23 mouse cellular contexts compared by ENCODE assay signal in genomic region chr15:91917877-91918276, GRCm38 (mm10).
DNase-seq lines count a peak whose midpoint lies in the region; ATAC-seq and TF ChIP-seq lines count a peak whose summit lies in the region.
"Had no signal": no experiment of that assay in that cellular context is flagged by ENCODE, and none has a peak within 500 bp of the region (broad histone marks: within the 10 kb centered on the region; RNA-seq: fewer than 3 reads in every experiment).

No protein-coding gene starts in this region.

- TF ChIP-seq POLR2A in cerebellum, adult 2 months (IDR thresholded peaks at IDR 0.05; ENCODE audit: borderline replicate concordance, insufficient read depth, low read length) = no peak

- no peak overlapping the region for H3K9ac ChIP-seq in intestine, postnatal 0 days (ENCODE audit: low read depth, low read length)
- H3K9ac ChIP-seq: limb, embryonic 13.5 days; liver, embryonic 14.5 days; lung, embryonic 15.5 days; midbrain, embryonic 12.5 days had no signal

- no peak for ATAC-seq in intestine, postnatal 0 days
- ATAC-seq: CD4-positive, CD25-positive, alpha-beta regulatory T cell, adult 4 months; hindbrain, embryonic 16.5 days had no signal

- no peak overlapping the region for H3K4me2 ChIP-seq in intestine, postnatal 0 days (replicated peaks; ENCODE audit: low read depth)
- H3K4me2 ChIP-seq: limb, embryonic 13.5 days; lung, embryonic 15.5 days; midbrain, embryonic 12.5 days had no signal

- TF ChIP-seq CTCF in cerebellum, adult 2 months (IDR thresholded peaks at IDR 0.05; ENCODE audit: borderline replicate concordance, insufficient read depth, low read depth, low read length) = no peak
- no peak for TF ChIP-seq CTCF in intestine, postnatal 0 days (IDR thresholded peaks at IDR 0.05; ENCODE audit: low read depth)

- no peak overlapping the region for H3K27ac ChIP-seq in cerebellum, adult 2 months (ENCODE audit: insufficient read depth, low read length)
- no peak overlapping the region for H3K27ac ChIP-seq in intestine, postnatal 0 days (ENCODE audit: low read depth, low read length)
- H3K27ac ChIP-seq: kidney, postnatal 0 days; limb, embryonic 13.5 days; liver, embryonic 14.5 days; lung, embryonic 15.5 days; macrophage; midbrain, embryonic 12.5 days had no signal

- no peaks in the 10 kb centered on the region for H3K27me3 ChIP-seq in cerebellum, adult 2 months (ENCODE audit: control insufficient read depth, insufficient read depth, low read length)
- H3K27me3 ChIP-seq in intestine, postnatal 0 days (replicated peaks; ENCODE audit: control insufficient read depth, insufficient read depth, low read length) = no peaks in the 10 kb centered on the region
- H3K27me3 ChIP-seq: limb, embryonic 13.5 days; lung, embryonic 15.5 days; midbrain, embryonic 12.5 days had no signal

- H3K9me3 ChIP-seq in intestine, postnatal 0 days (ENCODE audit: control insufficient read depth) = no peaks in the 10 kb centered on the region
- H3K9me3 ChIP-seq: limb, embryonic 13.5 days; lung, embryonic 15.5 days; midbrain, embryonic 12.5 days had no signal

- H3K36me3 ChIP-seq in intestine, postnatal 0 days (ENCODE audit: control insufficient read depth, insufficient read depth) = no peaks in the 10 kb centered on the region
- H3K36me3 ChIP-seq: limb, embryonic 13.5 days; lung, embryonic 15.5 days; midbrain, embryonic 12.5 days had no signal

- 49% methylated on average over 4 of the region's 4 CpGs for WGBS in cerebellum, adult 2 months
- WGBS in intestine, postnatal 0 days = 66% methylated on average over 4 of the region's 4 CpGs

- H3K4me1 ChIP-seq in cerebellum, adult 2 months (ENCODE audit: control insufficient read depth, insufficient read depth, low read length) = 0 out of 2 replicates have a peak, but pooled peaks cover 4% of the 10 kb centered on the region
- no peaks in the 10 kb centered on the region for H3K4me1 ChIP-seq in intestine, postnatal 0 days (replicated peaks; ENCODE audit: control insufficient read depth, insufficient read depth, low read length)
- H3K4me1 ChIP-seq: limb, embryonic 13.5 days; lung, embryonic 15.5 days; midbrain, embryonic 12.5 days had no signal

- peak; percentile 6 for DNase-seq in embryo, embryonic 11 days
- DNase-seq in embryo, embryonic 9.5 days (ENCODE audit: extremely low spot score) = no peak
- peak; percentile 15 for DNase-seq in left cerebral cortex, postnatal 4 days
- no peak for DNase-seq in left cerebral cortex, postnatal 25 days (ENCODE audit: low spot score in 2 of 2)
- DNase-seq in cerebellum, adult 2 months = peak; percentile 16 to 47
- peak; percentile 12 to 19 for DNase-seq in cerebellum, postnatal 36 days
- no peak for DNase-seq in frontal cortex, postnatal 25 days (ENCODE audit: low spot score in 2 of 2)
- DNase-seq: adrenal gland, postnatal 25 days; heart, adult 11 months; heart, postnatal 36 days; kidney, adult 18-20 months; thymus, postnatal 14 days had no signal

- H3K4me3 ChIP-seq in cerebellum, adult 2 months (replicated peaks; ENCODE audit: insufficient read depth, low read depth, low read length) = no peak overlapping the region
- no peak overlapping the region for H3K4me3 ChIP-seq in intestine, postnatal 0 days (ENCODE audit: low read depth, low read length)
- H3K4me3 ChIP-seq: erythroblast, embryonic 14.5 days; limb, embryonic 13.5 days; lung, embryonic 15.5 days; midbrain, embryonic 12.5 days; myocyte had no signal

- intact Hi-C loops in left cerebral cortex, postnatal 4 days (cut with DNase I) = no loop called here
- intact Hi-C loops in left cerebral cortex, postnatal 25 days (cut with DNase I) = loop anchor here (5.0 kb wide), 1 partner anchor 304 kb away; no protein-coding TSS in a partner anchor

Comparison
In these comparisons a context has a peak if more than half of its experiments do, and no peak if none do; other contexts are left out.
1. DNase-seq: peak in embryo, embryonic 11 days (single experiment), left cerebral cortex, postnatal 4 days (single experiment), cerebellum, adult 2 months (2 of 2) and cerebellum, postnatal 36 days (2 of 2); none in embryo, embryonic 9.5 days (single experiment), left cerebral cortex, postnatal 25 days (0 of 2) and frontal cortex, postnatal 25 days (0 of 2).